Mouse (Mus musculus): ENCODE results near the gene Hsd3b7. TPM values are rescaled to one million over a fixed set of nuclear protein-coding genes. Genes with fewer than 3 reads are reported as not detected.

Gene Hsd3b7
- total and polyA plus RNA-seq, 2 experiments from 2014 or later: 23.3 to 47.4 TPM

GRCm38 (mm10) chr7:127842001-127842718 lies 41.8 kb downstream of the Hsd3b7 start:
- WGBS: under 1% methylated on average over 40 of the region's 40 CpGs
- peak; percentile 78 for DNase-seq (ENCODE audit: low spot score)

GRCm38 (mm10) chr7:127849973-127850875 lies 49.8 kb downstream of the Hsd3b7 start:
- Histone ChIP-seq H3K27ac (ENCODE audit: low read depth) (no peak overlapping the region), H3K27me3 (ENCODE audit: control insufficient read depth, insufficient read depth, low read length) (no peaks in the 10 kb centered on the region), H3K9ac (replicated peaks; ENCODE audit: low read depth, low read length) (no peak overlapping the region), H3K4me1 (ENCODE audit: control insufficient read depth, insufficient read depth) (no peaks in the 10 kb centered on the region), H3K4me2 (ENCODE audit: low read depth, low read length) (no peak overlapping the region), H3K4me3 (ENCODE audit: low read depth, low read length) (no peak overlapping the region), H3K9me3 (replicated peaks; ENCODE audit: control insufficient read depth, low read length) (no peaks in the 10 kb centered on the region), H3K36me3 (replicated peaks; ENCODE audit: control insufficient read depth, insufficient read depth, low read length) (peaks cover 34% of the 10 kb centered on the region)
- DNase-seq (ENCODE audit: low spot score) (no peak), ATAC-seq (ENCODE audit: insufficient read depth, low read depth) (no peak)
- TF ChIP-seq EP300 (IDR thresholded peaks at IDR 0.05; ENCODE audit: low read depth) (no peak), CTCF (IDR thresholded peaks at IDR 0.05; ENCODE audit: low read depth) (no peak)
- 58% methylated on average over 6 of the region's 6 CpGs for WGBS

More at GRCm38 (mm10) chr7:127842001-127842718, 41.8 kb downstream of the Hsd3b7 start:
- H3K9me3 ChIP-seq (replicated peaks; ENCODE audit: control insufficient read depth, low read length): no peaks in the 10 kb centered on the region
- peaks cover 37% of the 10 kb centered on the region for H3K36me3 ChIP-seq (replicated peaks; ENCODE audit: control insufficient read depth, insufficient read depth, low read length)
- no peaks in the 10 kb centered on the region for H3K27me3 ChIP-seq (ENCODE audit: control insufficient read depth, insufficient read depth, low read length)
- peak; percentile 47 for ATAC-seq (ENCODE audit: insufficient read depth, low read depth)
- peak overlapping the region; percentile 91 for H3K27ac ChIP-seq (ENCODE audit: low read depth)
- H3K4me2 ChIP-seq (ENCODE audit: low read depth, low read length): peak overlapping the region; percentile 96
- peak overlapping the region; percentile 86 for H3K4me3 ChIP-seq (ENCODE audit: low read depth, low read length)
- TF ChIP-seq EP300 (IDR thresholded peaks at IDR 0.05; ENCODE audit: low read depth): peak; percentile 3; the same call in 1 of the 2 replicates
- TF ChIP-seq CTCF (IDR thresholded peaks at IDR 0.05; ENCODE audit: low read depth): no peak
- peak overlapping the region; percentile 73 for H3K9ac ChIP-seq (replicated peaks; ENCODE audit: low read depth, low read length)
- H3K4me1 ChIP-seq (ENCODE audit: control insufficient read depth, insufficient read depth): peaks cover 5% of the 10 kb centered on the region

- Histone ChIP-seq H3K4me3 (ENCODE audit: low read depth, low read length) (no peak overlapping the region), H3K9me3 (replicated peaks; ENCODE audit: control insufficient read depth, low read length) (no peaks in the 10 kb centered on the region), H3K4me1 (ENCODE audit: control insufficient read depth, insufficient read depth) (no peaks in the 10 kb centered on the region), H3K4me2 (ENCODE audit: low read depth, low read length) (no peak overlapping the region), H3K9ac (replicated peaks; ENCODE audit: low read depth, low read length) (no peak overlapping the region), H3K27ac (ENCODE audit: low read depth) (no peak overlapping the region), H3K36me3 (replicated peaks; ENCODE audit: control insufficient read depth, insufficient read depth, low read length) (peaks cover 28% of the 10 kb centered on the region), H3K27me3 (ENCODE audit: control insufficient read depth, insufficient read depth, low read length) (no peaks in the 10 kb centered on the region)
- TF ChIP-seq EP300 (IDR thresholded peaks at IDR 0.05; ENCODE audit: low read depth): no peak
- no peak for TF ChIP-seq CTCF (IDR thresholded peaks at IDR 0.05; ENCODE audit: low read depth)
- WGBS: 50% methylated on average over 5 of the region's 5 CpGs
- DNase-seq (ENCODE audit: low spot score): no peak
- ATAC-seq (ENCODE audit: insufficient read depth, low read depth): no peak
Measured at GRCm38 (mm10) chr7:127850906-127851305, 50.5 kb downstream of the Hsd3b7 start.

Other genes starting within 250 kb of the Hsd3b7 start
- gene Tmem265, start 239.2 kb upstream of the Hsd3b7 start, total RNA-seq (2014; rRNA removed; ENCODE audit: low replicate concordance): not detected in 2 replicates
- gene Tmem265, start 239.2 kb upstream of the Hsd3b7 start, polyA plus RNA-seq (2015; fragmentation: Nextera tagmentation; extraction: Ambion mirVana): 2.6 and 3.3 TPM in 2 replicates
- gene Phkg2, start 227.3 kb upstream of the Hsd3b7 start, total RNA-seq (2014; rRNA removed; ENCODE audit: low replicate concordance): 27.3 and 44.1 TPM in 2 replicates
- 22.2 and 23.1 TPM in 2 replicates for gene Phkg2, start 227.3 kb upstream of the Hsd3b7 start, polyA plus RNA-seq (2015; fragmentation: Nextera tagmentation; extraction: Ambion mirVana)
- 9.9 and 15.0 TPM in 2 replicates for gene Ccdc189, start 212.0 kb upstream of the Hsd3b7 start, total RNA-seq (2014; rRNA removed; ENCODE audit: low replicate concordance)
- gene Ccdc189, start 212.0 kb upstream of the Hsd3b7 start, polyA plus RNA-seq (2015; fragmentation: Nextera tagmentation; extraction: Ambion mirVana): 16.0 and 17.6 TPM in 2 replicates
- 20.7 and 26.6 TPM in 2 replicates for gene Rnf40, start 211.8 kb upstream of the Hsd3b7 start, total RNA-seq (2014; rRNA removed; ENCODE audit: low replicate concordance)
- 21.3 and 23.1 TPM in 2 replicates for gene Rnf40, start 211.8 kb upstream of the Hsd3b7 start, polyA plus RNA-seq (2015; fragmentation: Nextera tagmentation; extraction: Ambion mirVana)
- 16.8 and 22.0 TPM in 2 replicates for gene Zfp629, start 184.8 kb upstream of the Hsd3b7 start, total RNA-seq (2014; rRNA removed; ENCODE audit: low replicate concordance)
- 6.9 and 11.3 TPM in 2 replicates for gene Zfp629, start 184.8 kb upstream of the Hsd3b7 start, polyA plus RNA-seq (2015; fragmentation: Nextera tagmentation; extraction: Ambion mirVana)
- 19.3 and 32.4 TPM in 2 replicates for gene Bcl7c, start 91.7 kb upstream of the Hsd3b7 start, total RNA-seq (2014; rRNA removed; ENCODE audit: low replicate concordance)
- gene Bcl7c, start 91.7 kb upstream of the Hsd3b7 start, polyA plus RNA-seq (2015; fragmentation: Nextera tagmentation; extraction: Ambion mirVana): 25.6 and 27.6 TPM in 2 replicates
- 9.3 and 11.1 TPM in 2 replicates for gene Ctf1, start 87.9 kb upstream of the Hsd3b7 start, total RNA-seq (2014; rRNA removed; ENCODE audit: low replicate concordance)
- gene Ctf1, start 87.9 kb upstream of the Hsd3b7 start, polyA plus RNA-seq (2015; fragmentation: Nextera tagmentation; extraction: Ambion mirVana): 2.6 and 3.1 TPM in 2 replicates
- gene Ctf2, start 68.4 kb upstream of the Hsd3b7 start, total RNA-seq (2014; rRNA removed; ENCODE audit: low replicate concordance): not detected in 2 replicates
- not detected in 2 replicates for gene Ctf2, start 68.4 kb upstream of the Hsd3b7 start, polyA plus RNA-seq (2015; fragmentation: Nextera tagmentation; extraction: Ambion mirVana)
- 8.9 and 21.6 TPM in 2 replicates for gene Fbxl19, start 56.1 kb upstream of the Hsd3b7 start, total RNA-seq (2014; rRNA removed; ENCODE audit: low replicate concordance)
- gene Fbxl19, start 56.1 kb upstream of the Hsd3b7 start, polyA plus RNA-seq (2015; fragmentation: Nextera tagmentation; extraction: Ambion mirVana): 0.42 and 0.56 TPM in 2 replicates
- gene Orai3, start 30.8 kb upstream of the Hsd3b7 start, total RNA-seq (2014; rRNA removed; ENCODE audit: low replicate concordance): 31.8 and 38.9 TPM in 2 replicates
- gene Orai3, start 30.8 kb upstream of the Hsd3b7 start, polyA plus RNA-seq (2015; fragmentation: Nextera tagmentation; extraction: Ambion mirVana): 17.3 and 17.6 TPM in 2 replicates
- 7.5 and 14.4 TPM in 2 replicates for gene Setd1a, start 23.9 kb upstream of the Hsd3b7 start, total RNA-seq (2014; rRNA removed; ENCODE audit: low replicate concordance)
- gene Setd1a, start 23.9 kb upstream of the Hsd3b7 start, polyA plus RNA-seq (2015; fragmentation: Nextera tagmentation; extraction: Ambion mirVana): 6.0 and 7.6 TPM in 2 replicates
- gene Gm49388, start 15.0 kb upstream of the Hsd3b7 start, total RNA-seq (2014; rRNA removed; ENCODE audit: low replicate concordance): not detected in 2 replicates
- not detected in 2 replicates for gene Gm49388, start 15.0 kb upstream of the Hsd3b7 start, polyA plus RNA-seq (2015; fragmentation: Nextera tagmentation; extraction: Ambion mirVana)
- gene Stx4a, start 23.7 kb downstream of the Hsd3b7 start, total RNA-seq (2014; rRNA removed; ENCODE audit: low replicate concordance): 4.5 and 14.5 TPM in 2 replicates
- gene Stx4a, start 23.7 kb downstream of the Hsd3b7 start, polyA plus RNA-seq (2015; fragmentation: Nextera tagmentation; extraction: Ambion mirVana): 44.7 and 46.5 TPM in 2 replicates
- 0.15 and 0.19 TPM in 2 replicates for gene Stx1b, start 23.9 kb downstream of the Hsd3b7 start, total RNA-seq (2014; rRNA removed; ENCODE audit: low replicate concordance)
- 0.38 and 0.51 TPM in 2 replicates for gene Stx1b, start 23.9 kb downstream of the Hsd3b7 start, polyA plus RNA-seq (2015; fragmentation: Nextera tagmentation; extraction: Ambion mirVana)
- 19.5 and 25.4 TPM in 2 replicates for gene Zfp646, start 75.6 kb downstream of the Hsd3b7 start, total RNA-seq (2014; rRNA removed; ENCODE audit: low replicate concordance)
- gene Zfp646, start 75.6 kb downstream of the Hsd3b7 start, polyA plus RNA-seq (2015; fragmentation: Nextera tagmentation; extraction: Ambion mirVana): 2.7 and 3.0 TPM in 2 replicates
- gene Zfp668, start 76.2 kb downstream of the Hsd3b7 start, total RNA-seq (2014; rRNA removed; ENCODE audit: low replicate concordance): 3.2 and 4.8 TPM in 2 replicates
- gene Zfp668, start 76.2 kb downstream of the Hsd3b7 start, polyA plus RNA-seq (2015; fragmentation: Nextera tagmentation; extraction: Ambion mirVana): 6.1 and 7.1 TPM in 2 replicates
- 0.12 TPM in 1 of 2 replicates, not detected in the other for gene Prss53, start 90.4 kb downstream of the Hsd3b7 start, total RNA-seq (2014; rRNA removed; ENCODE audit: low replicate concordance)
- gene Prss53, start 90.4 kb downstream of the Hsd3b7 start, polyA plus RNA-seq (2015; fragmentation: Nextera tagmentation; extraction: Ambion mirVana): 0.26 and 0.66 TPM in 2 replicates
- 1.1 TPM in 1 of 2 replicates, not detected in the other for gene Gm21974, start 94.8 kb downstream of the Hsd3b7 start, total RNA-seq (2014; rRNA removed; ENCODE audit: low replicate concordance)
- gene Gm21974, start 94.8 kb downstream of the Hsd3b7 start, polyA plus RNA-seq (2015; fragmentation: Nextera tagmentation; extraction: Ambion mirVana): not detected in 2 replicates
- 36.8 and 59.1 TPM in 2 replicates for gene Vkorc1, start 95.0 kb downstream of the Hsd3b7 start, total RNA-seq (2014; rRNA removed; ENCODE audit: low replicate concordance)
- 70.4 and 85.8 TPM in 2 replicates for gene Vkorc1, start 95.0 kb downstream of the Hsd3b7 start, polyA plus RNA-seq (2015; fragmentation: Nextera tagmentation; extraction: Ambion mirVana)
- gene Bckdk, start 103.5 kb downstream of the Hsd3b7 start, total RNA-seq (2014; rRNA removed; ENCODE audit: low replicate concordance): 117 and 196 TPM in 2 replicates
- 128 and 131 TPM in 2 replicates for gene Bckdk, start 103.5 kb downstream of the Hsd3b7 start, polyA plus RNA-seq (2015; fragmentation: Nextera tagmentation; extraction: Ambion mirVana)
- 14.4 and 22.6 TPM in 2 replicates for gene Kat8, start 111.9 kb downstream of the Hsd3b7 start, total RNA-seq (2014; rRNA removed; ENCODE audit: low replicate concordance)
- 17.0 and 20.4 TPM in 2 replicates for gene Kat8, start 111.9 kb downstream of the Hsd3b7 start, polyA plus RNA-seq (2015; fragmentation: Nextera tagmentation; extraction: Ambion mirVana)
- 0.73 and 8.1 TPM in 2 replicates for gene Prss8, start 129.5 kb downstream of the Hsd3b7 start, total RNA-seq (2014; rRNA removed; ENCODE audit: low replicate concordance)
- gene Prss8, start 129.5 kb downstream of the Hsd3b7 start, polyA plus RNA-seq (2015; fragmentation: Nextera tagmentation; extraction: Ambion mirVana): 0.18 and 0.34 TPM in 2 replicates
- 14.2 and 17.5 TPM in 2 replicates for gene Prss36, start 146.1 kb downstream of the Hsd3b7 start, total RNA-seq (2014; rRNA removed; ENCODE audit: low replicate concordance)
- gene Prss36, start 146.1 kb downstream of the Hsd3b7 start, polyA plus RNA-seq (2015; fragmentation: Nextera tagmentation; extraction: Ambion mirVana): 10.1 and 10.2 TPM in 2 replicates
- 25.8 and 33.4 TPM in 2 replicates for gene Fus, start 166.9 kb downstream of the Hsd3b7 start, total RNA-seq (2014; rRNA removed; ENCODE audit: low replicate concordance)
- gene Fus, start 166.9 kb downstream of the Hsd3b7 start, polyA plus RNA-seq (2015; fragmentation: Nextera tagmentation; extraction: Ambion mirVana): 134 and 175 TPM in 2 replicates
- 30.7 and 89.6 TPM in 2 replicates for gene Pycard, start 193.3 kb downstream of the Hsd3b7 start, total RNA-seq (2014; rRNA removed; ENCODE audit: low replicate concordance)
- 43.0 and 46.4 TPM in 2 replicates for gene Pycard, start 193.3 kb downstream of the Hsd3b7 start, polyA plus RNA-seq (2015; fragmentation: Nextera tagmentation; extraction: Ambion mirVana)
- gene Trim72, start 203.3 kb downstream of the Hsd3b7 start, total RNA-seq (2014; rRNA removed; ENCODE audit: low replicate concordance): 22.8 and 52.7 TPM in 2 replicates
- gene Trim72, start 203.3 kb downstream of the Hsd3b7 start, polyA plus RNA-seq (2015; fragmentation: Nextera tagmentation; extraction: Ambion mirVana): 2.2 and 2.3 TPM in 2 replicates

Measured in heart, postnatal 0 days (tissue).